Mouse (Mus musculus): ENCODE measurements around the gene Slc16a6.

- TF ChIP-seq EP300 (IDR thresholded peaks at IDR 0.05; ENCODE audit: low read depth): no peak
- no peak for TF ChIP-seq CTCF (IDR thresholded peaks at IDR 0.05; ENCODE audit: low read depth)
Observed at GRCm38 (mm10) chr11:109427353-109427752, 46.0 kb downstream of the Slc16a6 start.
